Mouse (Mus musculus) liver, adult (tissue): Measurements from ENCODE around the gene Mrps31.

Experiments used
- GATA4 ChIP-seq: IDR thresholded peaks from 2 replicates; pipeline ENCODE4 v1.6.1; 2014; ENCODE audit warnings: mild to moderate bottlenecking, low read length; ENCODE audit not compliant: insufficient replicate concordance

Gene Mrps31

DNA sequence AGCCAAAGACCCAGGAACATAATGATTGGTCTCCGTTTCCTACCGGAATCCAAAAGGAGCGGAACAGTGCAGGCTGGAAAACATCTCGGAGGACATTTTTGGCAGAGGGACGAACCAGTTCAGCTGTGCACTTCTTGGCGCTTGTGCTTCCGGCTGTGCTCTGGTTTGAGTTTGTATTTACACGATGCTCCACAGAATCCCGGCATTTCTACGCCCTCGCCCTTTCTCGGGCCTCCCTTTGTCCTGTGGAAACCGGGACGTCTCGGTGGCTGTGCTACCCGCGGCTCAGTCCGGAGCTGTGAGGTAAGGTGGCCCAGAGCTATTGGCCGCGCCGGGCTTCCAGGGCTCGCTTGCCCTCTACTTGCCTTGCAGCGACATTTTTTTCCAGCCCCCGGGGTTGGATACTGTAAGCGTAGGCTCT, at the start of gene Mrps31:
Mrps31 (plus strand) TSS at position 80 of the 421 bp plus-strand sequence.
- TF ChIP-seq GATA4: peak; percentile 42; the same call in 1 of the 2 replicates

- TF ChIP-seq GATA4: no peak
Observed at GRCm38 (mm10) chr8:22376311-22376710, 34.9 kb upstream of the Mrps31 start.

GRCm38 (mm10) chr8:22376903-22377302, 34.3 kb upstream of the Mrps31 start:
- no peak for TF ChIP-seq GATA4

DNA sequence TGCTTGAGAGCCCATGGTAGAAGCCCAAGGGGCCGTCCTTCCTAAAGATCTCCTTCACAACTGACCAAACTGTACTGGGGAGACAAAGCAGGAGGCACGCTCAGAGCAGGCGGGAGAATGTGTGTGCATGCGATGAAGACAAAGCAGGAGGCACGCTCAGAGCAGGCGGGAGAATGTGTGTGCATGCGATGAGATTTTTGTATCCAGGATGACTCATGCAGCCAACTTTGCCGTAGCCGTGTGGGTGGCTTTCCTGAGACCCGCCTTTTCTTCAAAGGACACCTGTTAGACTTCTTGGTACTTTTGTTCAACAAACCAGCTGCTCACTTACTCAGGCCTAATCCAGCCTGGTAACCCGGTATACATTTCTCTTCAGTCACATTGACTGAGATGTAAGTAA, 30.2 kb upstream of the Mrps31 start:
- TF ChIP-seq GATA4: no peak

- no peak for TF ChIP-seq GATA4
Observed at GRCm38 (mm10) chr8:22382824-22383595, 28.2 kb upstream of the Mrps31 start.

DNA sequence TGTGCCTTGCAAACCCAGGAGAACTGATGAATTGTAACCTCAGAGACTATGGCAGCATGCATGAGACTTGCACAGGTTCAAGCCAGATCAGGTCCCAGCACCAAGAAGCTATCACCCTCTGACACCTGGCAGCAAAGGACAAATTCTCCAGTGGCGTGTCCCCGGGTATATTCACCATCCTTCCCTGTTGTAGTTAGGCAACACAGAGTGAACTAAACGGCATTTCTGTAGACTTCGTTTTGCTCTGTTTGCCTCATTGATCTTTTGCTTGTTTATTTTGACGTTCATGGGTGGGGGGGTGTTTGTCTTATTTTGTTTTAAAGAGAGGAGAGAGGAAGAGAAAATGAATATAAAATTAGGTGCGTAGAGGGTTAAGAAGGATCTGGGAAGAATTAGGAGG, 26.0 kb upstream of the Mrps31 start:
- no peak for TF ChIP-seq GATA4

DNA sequence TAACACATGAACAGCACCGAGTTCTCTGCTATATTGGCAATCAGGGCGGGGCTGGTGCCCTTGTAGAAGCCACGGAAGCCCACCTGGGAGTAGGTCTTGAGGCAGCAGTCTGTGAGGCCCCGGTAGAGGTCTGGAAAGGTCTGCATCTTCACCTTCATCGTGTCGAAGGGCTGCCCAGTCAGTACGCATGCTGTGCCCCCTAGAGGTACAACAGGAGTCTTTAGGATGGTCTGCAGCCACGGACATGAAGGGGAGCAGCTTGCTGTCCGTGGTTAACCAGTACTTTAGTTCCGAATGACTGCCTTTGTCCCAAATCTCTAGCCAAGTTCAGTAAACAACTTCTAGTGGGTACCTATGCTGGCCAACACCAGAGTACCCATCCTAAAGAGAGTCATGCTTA, 21.3 kb upstream of the Mrps31 start:
- TF ChIP-seq GATA4: no peak

DNA sequence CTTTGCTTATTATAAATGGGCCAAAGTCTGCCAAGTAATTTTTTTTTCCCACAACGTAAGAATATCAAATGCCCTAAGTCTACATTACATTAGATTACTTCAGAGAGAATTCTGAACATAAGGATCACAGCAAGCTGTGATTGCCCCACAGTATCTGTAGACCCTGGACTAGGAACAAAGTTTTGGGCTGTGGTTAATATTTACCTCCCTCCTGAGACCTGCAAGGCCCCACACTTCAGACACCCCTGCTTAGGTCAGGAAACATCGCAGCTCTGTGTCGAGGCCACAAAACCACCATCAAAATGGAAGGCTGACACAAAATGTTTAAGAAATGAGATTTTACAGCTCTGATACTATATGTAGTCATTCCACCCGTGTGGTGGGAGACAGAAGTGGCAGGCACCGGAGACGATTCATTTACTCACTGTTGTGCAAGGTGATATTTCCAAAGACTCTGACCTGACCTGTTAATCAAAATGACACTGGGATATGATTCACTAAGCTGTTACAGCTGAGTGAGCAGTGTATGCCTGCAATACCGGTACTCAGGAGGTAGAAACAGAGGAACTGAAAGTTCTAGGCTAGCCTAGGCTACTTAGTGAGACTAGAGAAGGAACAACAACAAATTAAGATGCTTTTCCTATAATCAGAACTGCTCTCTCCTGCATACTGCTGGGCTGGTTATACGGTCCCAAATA, 20.2 kb upstream of the Mrps31 start:
- no peak for TF ChIP-seq GATA4

DNA sequence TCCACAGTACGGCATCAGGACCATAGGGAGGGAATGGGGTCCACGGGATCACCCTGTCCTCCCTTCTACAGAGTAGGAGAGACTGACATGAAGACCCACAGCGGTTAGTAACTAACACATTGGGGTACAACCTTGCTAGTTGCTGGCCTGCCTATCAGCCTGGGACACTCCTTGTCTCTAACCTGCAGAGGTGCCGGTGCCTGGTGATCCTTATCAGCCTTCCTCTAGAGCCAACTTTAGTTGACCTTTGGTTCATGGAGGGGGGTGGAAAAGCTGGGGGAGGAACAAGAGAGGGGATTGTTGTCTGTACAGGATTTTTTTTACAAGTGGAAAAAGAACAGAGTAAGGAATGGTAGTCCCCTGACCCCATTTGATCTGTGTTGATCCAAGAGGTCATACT, 16.7 kb upstream of the Mrps31 start:
- TF ChIP-seq GATA4: peak; percentile 98

DNA sequence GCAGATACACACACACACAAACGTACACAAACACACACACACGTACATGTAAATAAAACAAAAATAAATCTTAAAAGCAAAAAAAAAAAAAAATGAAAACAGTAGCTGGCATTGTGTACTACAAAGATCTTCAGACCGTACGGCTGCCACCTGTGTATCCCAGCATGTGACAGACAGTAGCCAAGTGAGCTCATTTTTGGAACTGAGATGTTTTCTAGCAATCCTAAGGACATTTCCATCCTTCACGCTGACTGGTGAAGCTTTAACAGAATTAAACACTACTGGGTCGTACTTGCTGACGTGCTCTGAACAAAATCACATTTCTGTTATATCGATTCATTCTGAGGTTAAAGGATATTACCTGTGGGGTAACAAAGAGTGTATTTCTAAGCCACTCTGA, 15.9 kb upstream of the Mrps31 start:
- TF ChIP-seq GATA4: no peak

GRCm38 (mm10) chr8:22397811-22398141, 13.4 kb upstream of the Mrps31 start:
- no peak for TF ChIP-seq GATA4

DNA sequence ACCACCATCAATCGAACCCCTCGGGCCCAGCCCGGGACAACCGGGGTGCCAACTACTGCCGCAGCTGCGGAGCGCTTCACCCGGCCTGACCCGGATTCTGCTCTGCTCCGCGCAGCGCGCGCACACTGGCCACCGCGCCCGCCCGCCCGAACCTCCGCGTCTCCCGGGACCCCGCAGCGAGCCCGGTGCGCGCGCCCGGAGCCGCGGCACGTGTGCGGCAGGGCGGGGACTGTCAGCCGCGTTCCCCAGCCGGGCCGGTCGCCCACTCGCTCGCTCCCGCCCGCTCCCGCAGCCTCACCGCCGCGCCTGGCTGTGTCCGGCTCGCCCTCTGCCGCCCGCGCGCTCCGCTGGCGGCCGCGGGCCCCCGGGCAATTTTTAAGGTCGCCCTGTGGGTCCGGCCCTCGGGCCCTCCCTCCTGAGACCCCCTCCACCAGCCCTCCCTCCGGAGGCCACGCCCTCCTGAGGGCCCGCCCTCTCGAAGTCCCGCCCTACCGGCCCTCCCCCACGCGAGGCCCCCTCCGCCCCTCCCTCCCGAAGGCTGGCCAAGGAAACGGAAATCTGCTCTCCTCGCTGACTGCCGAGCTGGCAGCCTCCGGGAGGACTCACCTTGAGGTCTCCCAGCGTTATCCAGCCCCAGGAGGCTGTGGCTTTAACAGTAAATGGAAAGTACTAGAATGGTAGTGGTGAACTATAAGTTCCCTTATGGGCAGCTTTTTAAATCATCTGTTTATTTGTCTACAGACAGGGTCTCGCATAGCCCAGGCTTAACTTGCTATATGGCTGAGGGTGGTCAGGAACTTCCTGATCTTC, 12.8 kb upstream of the Mrps31 start, which contains the start of gene Slc25a15:
Slc25a15 (minus strand) TSS at position 456 of the 810 bp plus-strand sequence.
- TF ChIP-seq GATA4: no peak

- TF ChIP-seq GATA4: no peak
Observed at GRCm38 (mm10) chr8:22399285-22399880, 11.8 kb upstream of the Mrps31 start.

DNA sequence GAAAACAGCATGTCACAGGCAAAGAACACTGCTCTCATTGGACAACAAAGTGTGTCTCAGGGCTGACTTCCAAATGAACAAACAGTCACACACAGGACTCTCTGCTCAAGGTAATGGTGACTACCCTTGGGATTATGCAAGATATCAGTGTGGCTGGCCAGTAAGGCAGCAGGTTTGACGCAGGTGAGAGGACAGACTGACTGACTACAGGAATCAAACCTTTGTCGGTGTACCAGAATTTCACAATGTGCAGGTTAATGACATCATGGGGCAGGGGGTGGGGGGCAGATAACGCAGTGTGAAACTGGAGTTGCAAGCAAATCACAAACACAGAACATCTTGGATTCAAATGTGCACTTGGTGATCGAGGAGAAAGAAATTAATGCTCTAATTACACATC, 10.6 kb upstream of the Mrps31 start:
- TF ChIP-seq GATA4: peak; percentile 90; the same call in 1 of the 2 replicates

DNA sequence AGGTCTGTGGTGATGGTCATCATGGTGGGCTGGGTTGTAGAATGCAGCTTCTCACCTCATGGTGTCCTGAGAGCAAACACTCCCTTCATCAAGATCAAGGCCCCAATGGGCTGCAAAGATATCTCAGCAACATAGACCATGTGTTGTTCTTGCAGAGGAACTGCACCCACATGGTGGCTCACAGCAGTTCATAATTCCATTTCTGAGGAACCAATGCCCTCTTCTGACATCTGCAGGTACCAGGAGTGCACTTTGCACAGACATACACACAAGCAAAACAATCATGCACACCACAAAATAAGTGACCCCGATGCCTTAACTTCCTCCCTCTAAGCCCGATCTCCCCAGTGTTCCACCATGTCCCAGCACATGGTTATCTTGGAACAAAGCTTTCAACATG, 7.9 kb upstream of the Mrps31 start:
- no peak for TF ChIP-seq GATA4

DNA sequence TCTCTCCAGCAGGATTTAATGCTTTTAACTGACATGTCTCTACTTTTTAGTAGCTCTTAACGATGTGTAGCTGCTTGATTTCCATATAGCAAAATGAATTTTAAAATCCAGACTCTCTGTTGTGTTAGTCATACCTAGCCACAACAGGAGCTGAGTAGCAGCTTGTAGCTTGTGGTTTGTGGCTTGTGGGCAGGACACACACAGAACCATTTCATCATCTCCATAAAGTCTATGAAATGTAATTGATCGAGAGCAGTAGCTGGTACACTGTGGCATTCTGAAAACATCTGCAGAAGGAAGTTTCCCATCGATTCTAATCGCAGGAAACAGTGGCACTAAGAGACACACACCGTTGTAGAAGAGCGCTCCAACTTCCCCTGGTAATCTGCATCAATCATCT, 5.4 kb upstream of the Mrps31 start:
- no peak for TF ChIP-seq GATA4
